Mouse (Mus musculus): Measurements from ENCODE around the gene Acy3.
A peak's percentile ranks its signal among the peaks of the same experiment; 100 is the strongest.
"Not testable (repeated sequence)": the region's sequence is repeated elsewhere in the genome, so short reads cannot be mapped to it uniquely, and the experiment has no call there.

Acy3 gene

DNA sequence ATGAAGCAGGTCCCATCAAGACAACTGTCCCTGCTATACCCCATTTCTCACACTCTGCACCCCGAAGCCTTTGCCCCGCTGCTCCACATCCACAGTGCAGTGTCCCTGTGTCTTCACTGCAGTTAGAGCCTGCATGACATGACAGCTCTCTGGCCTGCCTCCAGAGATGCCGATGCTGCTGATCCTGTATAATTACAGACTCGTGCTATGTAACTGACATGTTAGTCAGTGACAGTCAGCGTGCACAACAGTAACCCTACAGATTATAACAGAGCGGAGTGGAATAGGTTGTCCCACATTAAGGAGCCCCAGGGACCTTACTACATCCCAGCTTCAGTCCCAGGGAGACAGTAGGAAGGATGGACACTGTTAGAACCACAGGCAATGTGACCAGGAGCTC is 11.8 kb upstream of the Acy3 start:
- not testable (repeated sequence) for DNase-seq (ENCODE audit: low read depth)

- DNase-seq (ENCODE audit: low read depth) = no peak
Observed at GRCm38 (mm10) chr19:3975866-3976265, 10.5 kb upstream of the Acy3 start.

DNA sequence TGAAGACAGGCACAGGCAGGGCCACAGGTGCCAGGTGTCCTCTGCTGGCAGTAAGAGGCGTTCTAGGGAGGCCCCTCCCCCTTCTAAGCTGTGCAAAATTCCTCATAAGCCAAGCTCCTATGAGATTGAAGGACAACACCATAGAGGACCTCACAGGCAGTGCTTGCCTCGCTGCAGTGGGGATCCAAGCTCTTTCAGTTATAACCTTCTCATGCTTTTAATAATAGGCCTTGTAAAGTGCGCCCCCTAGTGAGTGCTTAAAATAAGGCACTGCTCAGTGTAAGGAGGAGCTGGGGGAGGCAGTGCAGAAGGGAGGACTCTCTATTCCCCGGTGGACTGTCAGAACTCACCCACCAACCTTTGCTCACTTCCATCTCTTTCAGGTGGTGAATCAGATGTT is 6.1 kb upstream of the Acy3 start:
- DNase-seq (ENCODE audit: low read depth) = peak; percentile 96

DNA sequence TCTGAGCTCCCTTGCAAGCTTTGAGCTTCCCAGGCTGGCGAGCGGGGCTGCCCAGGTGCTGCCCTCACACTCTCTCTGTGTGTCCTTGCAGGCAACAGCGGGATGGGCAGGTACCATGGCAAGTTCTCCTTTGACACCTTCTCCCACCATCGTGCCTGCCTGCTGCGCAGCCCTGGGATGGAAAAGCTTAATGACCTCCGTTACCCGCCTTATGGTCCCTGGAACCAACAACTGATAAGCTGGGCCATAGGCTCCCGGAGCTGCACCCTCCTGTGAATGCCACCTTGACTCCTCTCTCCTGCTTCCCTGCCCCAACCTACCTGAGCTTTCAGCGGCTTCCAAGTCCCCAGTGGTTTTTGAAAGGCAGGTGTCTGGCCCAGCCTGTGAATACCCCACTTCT is 5.5 kb upstream of the Acy3 start:
- no peak for DNase-seq (ENCODE audit: low read depth)

DNA sequence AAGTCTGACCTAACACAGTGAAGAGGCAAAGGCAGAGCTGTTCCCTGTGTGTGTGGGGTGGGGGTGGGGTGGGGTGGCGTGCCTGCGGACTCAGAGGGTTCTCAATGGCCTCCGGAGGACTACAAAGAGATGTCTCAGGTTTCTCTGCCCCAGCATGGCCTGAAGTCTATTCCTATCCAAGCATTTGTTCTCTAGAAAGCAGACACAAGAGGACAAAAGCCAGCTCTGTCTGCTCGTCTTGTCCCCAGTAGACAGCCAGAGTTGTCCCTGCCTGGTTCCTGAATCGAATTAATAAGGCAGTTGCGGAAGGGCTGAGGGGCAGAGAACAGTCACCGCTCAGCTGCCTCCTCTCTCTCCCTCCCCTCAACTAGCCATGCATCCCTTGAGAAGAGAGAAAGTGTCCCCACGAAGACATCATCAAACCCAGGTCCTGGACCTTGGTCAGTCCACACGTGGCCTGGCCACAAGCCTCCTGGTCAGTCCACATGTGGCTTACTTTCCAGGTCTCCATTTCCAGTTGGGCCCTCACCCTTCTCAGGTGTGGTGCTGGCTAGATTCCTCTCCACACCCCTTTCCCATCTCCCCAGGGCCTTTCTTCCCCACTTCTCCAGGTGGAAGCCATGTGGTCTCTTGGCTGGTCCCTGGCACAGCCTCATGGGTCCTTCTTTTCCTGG is 2.7 kb upstream of the Acy3 start:
- no peak for DNase-seq (ENCODE audit: low read depth)

GRCm38 (mm10) chr19:3985261-3985681 is 1.1 kb upstream of the Acy3 start:
- DNase-seq (ENCODE audit: low read depth) = no peak

DNA sequence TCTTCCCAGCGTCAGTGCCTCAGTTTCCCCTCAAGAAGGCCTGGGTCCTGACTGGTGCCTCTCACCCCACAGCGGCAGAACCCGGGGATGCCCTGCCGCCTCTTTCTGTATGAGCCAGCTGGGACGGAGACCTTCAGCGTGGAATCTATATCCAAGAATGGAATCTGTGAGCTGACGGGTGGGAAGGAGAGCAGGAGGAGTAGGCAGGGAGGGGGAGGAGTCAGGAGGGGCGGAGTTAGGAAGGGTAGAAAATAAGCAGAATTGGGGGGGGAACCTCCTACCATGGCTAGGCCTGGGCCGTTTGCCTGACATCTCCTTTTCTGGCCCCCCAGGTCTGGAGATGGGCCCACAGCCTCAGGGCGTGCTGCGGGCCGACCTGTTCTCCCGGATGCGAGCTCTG is 1.7 kb downstream of the Acy3 start:
- no peak for DNase-seq (ENCODE audit: low read depth)

GRCm38 (mm10) chr19:3988750-3989149 is 2.4 kb downstream of the Acy3 start:
- DNase-seq (ENCODE audit: low read depth) = peak; percentile 38

- DNase-seq (ENCODE audit: low read depth) = no peak
Observed at GRCm38 (mm10) chr19:3990804-3991203, 4.4 kb downstream of the Acy3 start.

DNA sequence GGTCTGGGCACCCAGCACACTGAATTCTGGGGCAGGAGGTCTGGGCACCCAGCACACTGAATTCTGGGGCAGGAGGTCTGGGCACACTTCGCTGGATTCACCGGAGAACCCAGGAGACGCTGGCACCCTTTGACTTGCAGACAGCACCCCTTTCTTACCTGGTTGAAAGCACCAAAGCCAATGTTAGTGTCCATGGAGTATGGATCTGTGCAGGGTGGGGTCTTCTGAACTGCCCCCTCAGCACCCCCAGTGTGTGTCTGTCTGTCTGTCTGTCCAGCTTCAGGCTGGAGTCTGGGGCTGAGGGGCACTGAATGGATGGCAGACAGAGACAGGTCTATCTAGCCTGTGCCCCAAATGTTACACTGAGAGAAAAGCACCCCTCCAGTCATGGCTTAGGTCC is 5.2 kb downstream of the Acy3 start:
- DNase-seq (ENCODE audit: low read depth) = no peak

DNA sequence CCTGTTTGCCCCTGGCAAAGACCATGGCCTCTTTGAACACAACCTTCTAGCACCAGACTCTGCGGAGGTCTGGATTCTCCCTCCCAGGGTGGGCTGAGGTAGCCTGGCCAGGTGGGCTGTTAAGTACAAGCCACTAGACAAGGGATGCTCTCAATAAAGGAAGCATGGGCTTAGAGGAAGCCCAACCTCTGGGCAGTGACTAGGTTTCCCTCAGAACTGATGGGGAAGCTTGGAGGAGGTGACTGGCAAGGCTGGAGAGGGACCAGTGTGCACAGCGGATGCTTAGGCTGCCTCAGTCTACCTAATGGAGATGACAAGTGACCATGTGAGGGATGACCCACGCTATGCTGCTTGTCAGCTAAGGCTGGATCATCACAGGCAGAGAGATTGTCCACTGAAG is 5.6 kb downstream of the Acy3 start:
- DNase-seq (ENCODE audit: low read depth) = no peak

DNA sequence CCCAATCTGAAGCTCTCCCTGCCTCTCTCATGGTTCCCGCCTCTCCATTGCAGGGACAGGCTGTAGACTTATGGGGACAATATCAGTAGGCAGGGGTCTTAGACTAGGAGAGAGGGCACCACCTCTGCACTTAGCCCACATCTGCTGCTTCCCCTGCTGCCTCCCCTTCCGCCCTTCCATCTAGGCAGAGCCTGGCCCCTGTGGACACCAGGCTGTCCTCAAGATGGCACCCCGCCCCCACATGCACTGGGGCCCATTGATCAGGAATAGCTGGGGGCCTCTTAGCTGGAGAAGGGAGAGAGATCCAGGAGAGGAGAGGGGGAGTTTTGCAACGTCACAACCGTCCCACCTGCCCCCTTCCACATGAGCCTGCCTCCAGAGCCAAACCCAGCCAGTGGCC is 6.0 kb downstream of the Acy3 start, which contains the start of gene Tbx10:
TSS of gene Tbx10 (plus strand) at position 337 of the 400 bp plus-strand sequence.
- DNase-seq (ENCODE audit: low read depth) = no peak

GRCm38 (mm10) chr19:3994932-3995331 is 8.6 kb downstream of the Acy3 start:
- DNase-seq (ENCODE audit: low read depth) = no peak

DNA sequence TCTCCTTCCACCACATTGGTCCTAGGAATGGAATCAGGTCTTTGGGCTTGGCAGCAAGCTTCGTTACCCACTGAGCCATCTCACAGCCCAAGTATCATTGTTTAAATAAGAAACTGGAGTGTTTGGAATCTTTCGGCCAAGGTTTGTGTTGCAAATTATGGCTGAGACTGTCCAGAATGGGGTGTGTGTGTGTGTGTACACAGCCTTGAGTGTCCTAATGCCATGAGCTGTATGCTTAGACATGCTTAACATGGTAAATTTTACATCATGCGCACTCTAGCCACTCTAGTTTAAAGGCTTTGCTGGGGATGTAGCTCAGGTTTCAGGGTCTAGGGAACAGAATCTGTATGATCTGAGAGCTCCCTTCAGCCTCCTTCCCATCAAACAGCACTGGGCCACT is 9.1 kb downstream of the Acy3 start:
- no peak for DNase-seq (ENCODE audit: low read depth)

DNA sequence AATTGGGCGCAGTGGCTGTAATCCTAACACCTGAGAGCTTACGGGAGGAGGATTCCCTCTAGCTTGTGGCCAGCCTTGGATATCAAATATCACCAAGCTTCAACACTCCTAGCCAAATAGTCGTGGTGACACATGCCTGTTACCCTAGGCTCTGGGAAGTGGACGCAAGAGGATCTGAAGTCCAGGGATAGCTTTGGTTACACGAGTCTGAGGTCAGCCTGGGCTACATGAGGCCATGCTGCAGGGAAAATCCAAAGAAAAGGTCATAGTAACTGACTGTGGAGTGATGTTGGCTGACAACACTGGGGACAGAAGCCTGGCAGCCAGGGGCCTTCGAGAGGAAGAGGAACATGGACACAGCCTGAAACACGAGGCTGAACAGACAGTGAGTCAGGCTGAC is 9.7 kb downstream of the Acy3 start:
- no peak for DNase-seq (ENCODE audit: low read depth)

- DNase-seq (ENCODE audit: low read depth) = no peak
Observed at GRCm38 (mm10) chr19:3996747-3997146, 10.4 kb downstream of the Acy3 start.

GRCm38 (mm10) chr19:3997231-3997630 is 10.9 kb downstream of the Acy3 start:
- DNase-seq (ENCODE audit: low read depth) = no peak

DNA sequence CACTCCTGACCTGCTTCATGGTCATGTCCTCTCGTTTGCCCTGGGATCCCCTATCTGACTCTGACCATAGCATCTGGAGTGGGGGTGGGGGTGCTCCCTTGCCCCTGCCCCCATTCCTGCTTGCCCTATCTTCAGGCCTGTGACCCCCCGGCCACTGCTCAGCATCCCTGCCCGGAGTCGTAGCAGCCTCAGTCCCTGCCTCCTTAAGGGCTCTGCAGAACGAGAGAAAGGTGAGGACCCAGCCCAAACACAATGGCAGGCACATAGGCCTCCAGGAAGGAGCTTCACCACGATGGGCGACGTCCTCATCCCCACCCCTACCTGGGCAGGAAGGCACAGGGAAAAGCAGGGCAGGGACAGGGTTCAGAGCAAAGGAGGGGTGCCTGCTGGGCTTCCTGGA is 12.0 kb downstream of the Acy3 start:
- no peak for DNase-seq (ENCODE audit: low read depth)

DNA sequence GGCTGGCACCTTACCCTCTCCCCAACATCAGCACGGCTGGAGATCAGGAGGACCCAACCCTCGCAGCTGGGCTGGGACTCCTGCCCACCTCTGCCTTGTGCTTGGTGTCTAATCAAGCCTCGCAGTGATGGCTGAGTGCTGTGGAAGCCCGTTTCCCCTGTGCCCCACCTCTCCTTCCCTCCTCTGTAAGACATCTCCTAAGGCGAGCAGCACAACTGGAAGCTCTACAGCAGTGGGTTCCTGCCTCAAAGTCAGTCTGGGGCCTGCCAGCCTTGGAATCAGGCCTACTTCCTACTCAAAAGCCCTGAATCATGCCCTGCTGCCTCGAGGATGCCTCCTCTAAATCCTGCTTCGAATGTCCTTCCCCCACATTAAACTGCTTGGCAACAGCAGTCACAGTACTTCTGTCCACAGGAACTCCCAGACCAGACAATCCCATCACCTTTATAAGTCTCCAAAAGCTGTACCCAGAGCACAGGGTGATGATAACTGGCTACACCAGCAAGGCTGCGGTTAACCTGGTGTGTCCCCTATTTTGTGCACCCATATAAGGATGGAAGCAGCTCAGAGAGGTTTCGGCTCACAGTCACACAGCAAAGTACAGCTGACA is 12.9 kb downstream of the Acy3 start:
- peak; percentile 47 for DNase-seq (ENCODE audit: low read depth)

GRCm38 (mm10) chr19:4000119-4000900 is 13.9 kb downstream of the Acy3 start, which contains the start of the genes Nudt8 and Gm49405:
TSS of gene Nudt8 (plus strand) at chr19:4000580.
TSS of gene Gm49405 (plus strand) at chr19:4000626.
- peak; percentile 99 for DNase-seq (ENCODE audit: low read depth)

DNA sequence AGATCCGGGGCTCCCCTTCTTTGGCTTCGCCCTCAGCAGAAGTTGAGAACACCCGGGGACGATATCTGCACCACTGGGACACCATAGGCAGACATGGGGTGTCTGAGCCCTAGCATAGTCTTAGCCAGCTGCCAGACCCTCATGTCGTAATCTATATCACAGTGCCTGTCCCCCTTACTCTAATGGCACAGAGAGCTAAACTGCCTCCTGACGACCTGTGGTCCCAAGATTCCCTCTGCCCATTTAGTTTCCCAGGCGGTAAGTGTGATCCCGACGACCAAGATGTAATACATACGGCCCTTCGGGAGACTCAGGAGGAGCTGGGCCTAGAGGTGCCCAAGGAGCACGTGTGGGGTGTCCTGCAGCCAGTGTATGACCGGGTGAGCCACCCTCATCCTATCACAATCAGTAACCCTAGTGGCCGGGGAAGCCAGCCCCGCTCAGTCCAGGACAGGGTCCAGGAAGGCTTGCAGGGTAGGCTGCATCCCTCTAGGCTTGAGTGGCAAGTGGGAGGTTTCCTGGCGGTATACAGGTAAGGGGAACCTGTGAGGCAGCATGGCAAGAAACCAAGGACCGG is 14.7 kb downstream of the Acy3 start:
- DNase-seq (ENCODE audit: low read depth) = peak; percentile 20

DNA sequence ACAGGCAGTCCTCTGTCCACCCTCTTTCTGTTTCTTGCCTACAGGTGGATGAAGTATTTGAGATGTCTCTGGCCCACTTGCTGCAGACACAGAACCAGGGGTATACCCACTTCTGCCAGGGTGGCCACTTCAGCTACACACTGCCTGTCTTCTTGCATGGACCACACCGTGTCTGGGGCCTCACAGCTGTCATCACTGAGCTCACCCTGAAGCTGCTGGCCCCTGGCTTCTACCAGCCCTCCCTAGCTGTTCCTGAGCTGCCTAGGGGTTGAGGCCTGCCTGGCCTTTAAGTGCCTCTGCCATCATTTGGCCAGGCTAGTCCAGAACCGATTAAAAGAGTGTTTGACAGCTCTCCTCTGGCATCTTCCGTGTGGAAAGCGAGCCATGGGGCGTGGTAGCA is 15.4 kb downstream of the Acy3 start:
- no peak for DNase-seq (ENCODE audit: low read depth)

DNA sequence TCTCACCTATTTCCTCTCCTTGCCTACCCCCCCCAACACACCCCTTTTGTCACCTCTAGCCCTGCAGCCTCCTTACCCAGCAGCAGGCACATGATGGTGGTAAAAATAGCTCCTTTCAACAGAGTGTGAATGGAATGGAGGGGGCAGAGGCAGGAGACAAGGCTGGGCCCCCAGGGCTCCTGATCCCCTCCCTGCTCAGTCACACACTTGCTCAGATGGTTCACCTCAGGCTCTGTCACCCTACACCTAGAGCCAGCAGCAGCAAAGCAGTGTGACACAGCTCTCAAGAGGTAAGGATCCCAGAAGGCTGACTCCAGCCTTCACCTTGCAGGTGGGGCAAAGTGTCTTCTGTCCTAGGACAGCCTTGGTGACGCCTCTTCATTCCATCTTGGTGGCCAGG is 16.7 kb downstream of the Acy3 start, which contains the start of gene Doc2g:
TSS of gene Doc2g (plus strand) at position 202 of the 400 bp plus-strand sequence.
- no peak for DNase-seq (ENCODE audit: low read depth)

Measured in NIH3T3 (cell line).